Mouse (Mus musculus) liver, adult 2 months (tissue): ENCODE results near the gene Ghrl.

Experiments
- CTCF ChIP-seq: fragments of 200-500 bp; IDR thresholded peaks from 2 replicates; pipeline ENCODE4 v1.5.1; 2011; ENCODE audit warnings: low read depth, low read length, control low read depth
- POLR2A ChIP-seq: fragments of 200-500 bp; IDR thresholded peaks from 2 replicates; pipeline ENCODE4 v1.6.1; 2011; ENCODE audit warnings: low read length, control low read depth; ENCODE audit not compliant: insufficient read depth; ENCODE audit errors: extremely low read depth

- no peak for TF ChIP-seq POLR2A
- no peak for TF ChIP-seq CTCF
These were observed 24.5 kb downstream of the Ghrl start for GRCm38 (mm10) chr6:113695203-113695602.
